18 mouse cellular contexts compared by ENCODE assay signal in genomic region chr10:63805551-63805950, GRCm38 (mm10).
"Had no signal": no experiment of that assay in that cellular context is flagged by ENCODE, and none has a peak within 500 bp of the region (broad histone marks: within the 10 kb centered on the region; RNA-seq: fewer than 3 reads in every experiment).

No protein-coding gene starts in this region.

- H3K4me2 ChIP-seq: lung, embryonic 14.5 days; midbrain, embryonic 12.5 days; neural tube, embryonic 13.5 days; neural tube, embryonic 15.5 days had no signal

- H3K27me3 ChIP-seq: midbrain, embryonic 12.5 days; neural tube, embryonic 13.5 days; neural tube, embryonic 15.5 days had no signal

- H3K27ac ChIP-seq: midbrain, embryonic 10.5 days; midbrain, embryonic 12.5 days; neural tube, embryonic 13.5 days; neural tube, embryonic 15.5 days had no signal

- ATAC-seq: midbrain, embryonic 16.5 days had no signal

- DNase-seq: lung, adult 18-20 months; lung, postnatal 4 days; midbrain, embryonic 14.5 days; retina, postnatal 1 day; right cerebral cortex, adult 18-20 months; right cerebral cortex, postnatal 25 days; right cerebral cortex, postnatal 4 days; spleen, adult 18-20 months; thymus, adult 2 months; thymus, postnatal 25 days; thymus, postnatal 4 days had no signal

- H3K36me3 ChIP-seq: midbrain, embryonic 10.5 days; midbrain, embryonic 12.5 days; neural tube, embryonic 13.5 days; neural tube, embryonic 15.5 days had no signal

- H3K9me3 ChIP-seq: midbrain, embryonic 10.5 days; midbrain, embryonic 12.5 days; neural tube, embryonic 13.5 days; neural tube, embryonic 15.5 days had no signal

- H3K4me3 ChIP-seq: midbrain, embryonic 10.5 days; midbrain, embryonic 12.5 days; myocyte; neural tube, embryonic 13.5 days; neural tube, embryonic 15.5 days had no signal

- H3K9ac ChIP-seq: lung, embryonic 14.5 days; midbrain, embryonic 12.5 days; neural tube, embryonic 13.5 days; neural tube, embryonic 15.5 days had no signal
